Mouse (Mus musculus): Measurements from ENCODE around the gene Gm28047. TPM values are rescaled to one million over a fixed set of nuclear protein-coding genes. Genes with fewer than 3 reads are reported as not detected.

Gm28047 gene
- polyA plus RNA-seq, 2 experiments = not detected

DNA sequence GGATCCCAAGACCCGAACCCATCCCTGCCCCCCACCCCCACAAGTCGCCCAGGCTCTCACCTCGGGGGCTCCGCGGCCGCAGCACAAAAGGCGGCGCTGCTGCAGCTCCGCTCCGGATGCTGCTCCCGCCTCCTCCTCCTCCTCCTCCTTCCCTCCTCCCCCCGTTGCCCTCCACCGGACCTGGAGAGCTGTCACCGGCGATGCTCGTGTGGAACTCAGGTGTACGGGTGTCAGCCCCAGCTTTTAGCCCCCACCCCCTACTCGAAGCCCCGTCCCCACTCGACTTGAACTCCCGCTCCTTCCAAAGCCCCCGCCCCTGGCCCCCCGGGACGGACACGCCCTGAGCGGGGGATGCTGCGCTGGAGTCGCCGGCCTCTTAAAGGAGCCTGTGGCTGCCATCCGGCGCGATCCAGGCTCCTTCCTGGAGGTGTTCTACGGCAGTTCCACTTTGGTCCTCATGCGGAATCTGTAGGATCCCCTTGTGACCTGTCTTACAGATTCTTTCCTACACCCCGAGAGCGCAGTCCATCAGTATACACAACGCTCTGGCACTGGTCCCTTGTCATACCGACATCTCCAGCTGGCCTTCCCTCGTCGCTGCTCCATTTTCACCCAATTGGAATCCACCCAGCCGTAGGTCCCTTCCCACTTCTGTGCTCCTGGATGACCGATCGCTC, 108.0 kb downstream of the Gm28047 start, which contains the start of gene Map3k12:
TSS of gene Map3k12 (minus strand) at position 337 of the 677 bp plus-strand sequence.
- H3K9me3 ChIP-seq (ENCODE audit: control insufficient read depth, low read length) = no peaks in the 10 kb centered on the region
- peaks cover 23% of the 10 kb centered on the region for H3K4me1 ChIP-seq (ENCODE audit: control insufficient read depth, insufficient read depth, low read length)
- TF ChIP-seq POLR2A (IDR thresholded peaks at IDR 0.05; ENCODE audit: borderline replicate concordance, extremely low read depth, insufficient read depth, insufficient read length) = 0 out of 2 replicates have a peak, but pooled peaks have one; percentile 14
- no peaks in the 10 kb centered on the region for H3K27me3 ChIP-seq (ENCODE audit: control insufficient read depth, insufficient read depth, low read length)
- H3K4me3 ChIP-seq (replicated peaks; ENCODE audit: low read length) = peak within 1 kb of the TSS; percentile 69
- H3K9ac ChIP-seq (ENCODE audit: low read depth, low read length, severe bottlenecking) = peak within 1 kb of the TSS; percentile 67
- WGBS = 5% methylated on average over 42 of the region's 43 CpGs
- ATAC-seq (ENCODE audit: low FRiP score, low read depth) (no peak), DNase-seq (ENCODE audit: low spot score) (peak; percentile 47)
- peak within 1 kb of the TSS; percentile 75 for H3K27ac ChIP-seq (replicated peaks; ENCODE audit: low read depth, low read length)
- H3K4me2 ChIP-seq (replicated peaks; ENCODE audit: low read depth, low read length, severe bottlenecking) = peak within 1 kb of the TSS; percentile 85
- H3K36me3 ChIP-seq (ENCODE audit: control insufficient read depth, insufficient read depth, low read length) = peaks cover 8% of the 10 kb centered on the region

- Histone ChIP-seq H3K36me3 (ENCODE audit: control insufficient read depth, insufficient read depth, low read length) (peaks cover 3% of the 10 kb centered on the region), H3K27ac (replicated peaks; ENCODE audit: low read depth, low read length) (peak overlapping the region; percentile 75), H3K4me1 (ENCODE audit: control insufficient read depth, insufficient read depth, low read length) (peaks cover 29% of the 10 kb centered on the region), H3K27me3 (ENCODE audit: control insufficient read depth, insufficient read depth, low read length) (no peaks in the 10 kb centered on the region), H3K4me3 (replicated peaks; ENCODE audit: low read length) (peak overlapping the region; percentile 69), H3K9ac (ENCODE audit: low read depth, low read length, severe bottlenecking) (peak overlapping the region; percentile 67), H3K9me3 (ENCODE audit: control insufficient read depth, low read length) (no peaks in the 10 kb centered on the region), H3K4me2 (replicated peaks; ENCODE audit: low read depth, low read length, severe bottlenecking) (peak overlapping the region; percentile 85)
- no peak for ATAC-seq (ENCODE audit: low FRiP score, low read depth)
- under 1% methylated on average over 12 of the region's 12 CpGs for WGBS
- no peak for TF ChIP-seq POLR2A (IDR thresholded peaks at IDR 0.05; ENCODE audit: borderline replicate concordance, extremely low read depth, insufficient read depth, insufficient read length)
- DNase-seq (ENCODE audit: low spot score) = no peak
Measured at GRCm38 (mm10) chr15:102516293-102516692, 108.6 kb downstream of the Gm28047 start.

DNA sequence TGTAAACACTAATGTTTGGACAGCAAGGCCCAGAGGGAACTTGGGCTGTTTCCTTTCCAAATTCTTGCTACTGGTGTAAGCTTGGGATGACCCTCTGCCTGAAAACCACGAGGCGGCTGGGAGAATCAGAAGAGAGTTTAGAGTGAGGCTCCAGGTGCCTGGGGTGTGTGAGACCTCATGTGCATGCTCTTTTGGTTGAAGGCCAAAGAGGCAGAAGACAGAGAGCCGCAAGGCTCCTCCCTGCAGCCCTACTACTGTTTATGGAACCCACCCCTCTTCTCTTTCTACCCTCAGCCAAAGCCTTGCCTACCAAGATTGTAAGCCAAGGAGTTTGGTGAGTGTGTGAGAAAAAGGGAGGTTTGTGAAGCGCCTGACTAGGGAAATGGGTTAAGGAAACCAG, 109.1 kb downstream of the Gm28047 start:
- ATAC-seq (ENCODE audit: low FRiP score, low read depth) (no peak), DNase-seq (ENCODE audit: low spot score) (no peak)
- H3K27me3 ChIP-seq (ENCODE audit: control insufficient read depth, insufficient read depth, low read length) = no peaks in the 10 kb centered on the region
- no peaks in the 10 kb centered on the region; the same call in 1 of the 2 replicates for H3K36me3 ChIP-seq (ENCODE audit: control insufficient read depth, insufficient read depth, low read length)
- TF ChIP-seq POLR2A (IDR thresholded peaks at IDR 0.05; ENCODE audit: borderline replicate concordance, extremely low read depth, insufficient read depth, insufficient read length) = no peak
- 39% methylated on average over 4 of the region's 4 CpGs for WGBS
- peak overlapping the region; percentile 85 for H3K4me2 ChIP-seq (replicated peaks; ENCODE audit: low read depth, low read length, severe bottlenecking)
- H3K9me3 ChIP-seq (ENCODE audit: control insufficient read depth, low read length) = no peaks in the 10 kb centered on the region
- peaks cover 34% of the 10 kb centered on the region for H3K4me1 ChIP-seq (ENCODE audit: control insufficient read depth, insufficient read depth, low read length)
- H3K9ac ChIP-seq (ENCODE audit: low read depth, low read length, severe bottlenecking) = peak overlapping the region; percentile 67
- no peak overlapping the region for H3K27ac ChIP-seq (replicated peaks; ENCODE audit: low read depth, low read length)
- H3K4me3 ChIP-seq (replicated peaks; ENCODE audit: low read length) = peak overlapping the region; percentile 69

DNA sequence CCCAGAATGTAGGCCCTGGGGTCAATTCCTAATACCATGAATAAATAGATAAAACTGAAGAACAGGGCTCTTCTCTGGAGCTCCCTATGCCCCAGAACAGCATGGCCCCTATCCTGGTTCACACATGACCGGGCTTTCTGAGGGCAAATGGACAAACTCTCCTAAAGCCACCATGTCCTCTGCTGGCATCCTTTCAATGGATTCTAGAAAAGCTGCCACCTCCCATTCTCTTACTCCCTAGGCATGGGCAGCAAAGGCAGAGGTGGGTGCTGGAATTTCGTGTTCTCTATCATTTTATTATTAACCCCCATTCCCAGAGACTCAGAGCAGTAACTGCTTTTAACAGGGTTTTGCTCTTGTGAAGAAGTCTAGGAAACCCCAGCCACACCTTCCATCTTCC, 109.6 kb downstream of the Gm28047 start:
- ATAC-seq (ENCODE audit: low FRiP score, low read depth) = no peak
- Histone ChIP-seq H3K9me3 (ENCODE audit: control insufficient read depth, low read length) (no peaks in the 10 kb centered on the region), H3K4me1 (ENCODE audit: control insufficient read depth, insufficient read depth, low read length) (peaks cover 34% of the 10 kb centered on the region), H3K27ac (replicated peaks; ENCODE audit: low read depth, low read length) (no peak overlapping the region), H3K4me3 (replicated peaks; ENCODE audit: low read length) (no peak overlapping the region), H3K36me3 (ENCODE audit: control insufficient read depth, insufficient read depth, low read length) (no peaks in the 10 kb centered on the region; the same call in 1 of the 2 replicates), H3K27me3 (ENCODE audit: control insufficient read depth, insufficient read depth, low read length) (no peaks in the 10 kb centered on the region), H3K4me2 (replicated peaks; ENCODE audit: low read depth, low read length, severe bottlenecking) (peak overlapping the region; percentile 85), H3K9ac (ENCODE audit: low read depth, low read length, severe bottlenecking) (no peak overlapping the region)
- WGBS = 79% methylated on average over 2 of the region's 2 CpGs
- DNase-seq (ENCODE audit: low spot score) = no peak
- TF ChIP-seq POLR2A (IDR thresholded peaks at IDR 0.05; ENCODE audit: borderline replicate concordance, extremely low read depth, insufficient read depth, insufficient read length) = no peak

DNA sequence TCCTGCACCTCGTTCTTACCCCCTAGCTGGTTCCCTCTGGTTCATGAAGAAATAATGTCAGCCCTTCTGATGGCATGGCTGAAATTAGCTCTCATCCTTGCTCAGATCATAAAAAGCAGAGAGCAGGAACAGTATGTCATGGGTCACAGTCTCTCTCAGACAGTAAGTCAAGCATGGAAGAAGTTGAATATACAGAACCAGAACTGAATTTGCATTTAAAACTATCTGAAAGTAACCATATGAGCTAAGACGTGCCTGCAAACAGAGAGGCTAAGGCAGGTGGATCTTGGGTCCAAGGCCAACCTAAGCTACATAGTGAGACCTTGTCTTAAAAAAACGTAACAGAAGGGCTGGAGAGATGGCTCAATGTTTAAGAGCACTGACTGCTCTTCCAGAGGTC, 111.9 kb downstream of the Gm28047 start:
- no peak for TF ChIP-seq POLR2A (IDR thresholded peaks at IDR 0.05; ENCODE audit: borderline replicate concordance, extremely low read depth, insufficient read depth, insufficient read length)
- DNase-seq (ENCODE audit: low spot score) = no peak
- Histone ChIP-seq H3K9me3 (ENCODE audit: control insufficient read depth, low read length) (no peaks in the 10 kb centered on the region), H3K9ac (ENCODE audit: low read depth, low read length, severe bottlenecking) (no peak overlapping the region), H3K4me2 (replicated peaks; ENCODE audit: low read depth, low read length, severe bottlenecking) (no peak overlapping the region), H3K4me1 (ENCODE audit: control insufficient read depth, insufficient read depth, low read length) (peaks cover 34% of the 10 kb centered on the region), H3K27ac (replicated peaks; ENCODE audit: low read depth, low read length) (no peak overlapping the region), H3K27me3 (ENCODE audit: control insufficient read depth, insufficient read depth, low read length) (no peaks in the 10 kb centered on the region), H3K36me3 (ENCODE audit: control insufficient read depth, insufficient read depth, low read length) (peaks cover 7% of the 10 kb centered on the region; the same call in 1 of the 2 replicates), H3K4me3 (replicated peaks; ENCODE audit: low read length) (no peak overlapping the region)
- no peak for ATAC-seq (ENCODE audit: low FRiP score, low read depth)
- WGBS = 74% methylated on average over 3 of the region's 3 CpGs
